Mouse (Mus musculus) spleen, adult 2 months (tissue): ENCODE data around the gene Rbms2.

ENCODE experiments used
- CTCF ChIP-seq: fragments of 200-500 bp; IDR thresholded peaks from 2 replicates; pipeline ENCODE4 v1.5.1; 2011; ENCODE audit warnings: mild to moderate bottlenecking, inconsistent platforms; ENCODE audit not compliant: insufficient read depth, insufficient read length, insufficient replicate concordance; ENCODE audit errors: extremely low read depth
- POLR2A ChIP-seq: fragments of 200-500 bp; IDR thresholded peaks from 2 replicates; pipeline ENCODE4 v1.6.1; 2011; ENCODE audit warnings: low read depth, low read length, inconsistent platforms

DNA sequence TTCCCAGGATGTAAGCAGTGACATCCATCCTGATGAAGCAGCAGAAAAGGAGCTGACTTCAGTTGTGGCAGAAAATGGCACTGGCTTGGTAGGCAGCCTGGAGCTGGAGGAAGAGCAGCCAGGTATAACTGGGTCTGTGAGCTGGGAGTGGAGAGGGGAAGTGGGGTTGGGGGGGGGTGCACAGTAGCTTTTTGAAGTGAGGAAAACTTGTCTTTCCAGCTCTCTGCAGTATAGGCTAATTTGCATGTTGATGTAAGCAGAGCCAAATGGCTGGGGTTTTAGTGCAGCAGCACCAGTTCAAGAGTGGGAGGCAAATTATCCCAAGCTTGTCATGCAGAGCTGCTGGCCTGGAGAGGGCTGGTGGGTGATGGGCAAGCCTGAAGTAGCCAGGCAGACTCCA lies 68.9 kb downstream of the Rbms2 start:
- no peak for TF ChIP-seq CTCF
- no peak for TF ChIP-seq POLR2A
